Mouse (Mus musculus) embryonic fibroblast, embryonic 13.5 days (primary cell): ENCODE results near the gene Cmc2.

Source experiments
- CTCF ChIP-seq: IDR thresholded peaks from 2 replicates; pipeline ENCODE4 v1.5.1; 2011; ENCODE audit warnings: mild to moderate bottlenecking, control low read depth, low read length, moderate library complexity, borderline replicate concordance; ENCODE audit not compliant: insufficient read depth
- POLR2A ChIP-seq: IDR thresholded peaks from 2 replicates; pipeline ENCODE4 v1.6.1; 2011; ENCODE audit warnings: low read depth, mild to moderate bottlenecking, control low read depth, low read length, moderate library complexity

GRCm38 (mm10) chr8:116945169-116945910, 24.1 kb upstream of the Cmc2 start:
- TF ChIP-seq CTCF = no peak
- TF ChIP-seq POLR2A = no peak
